Mouse (Mus musculus) liver, adult 2 months (tissue): ENCODE data around the gene Arhgap17. TPM values are rescaled to one million over a fixed set of nuclear protein-coding genes. Genes with fewer than 3 reads are reported as not detected.

Experiments used
- DNase-seq: peaks from one replicate; pipeline ENCODE4 v3.0.0-alpha.2; 2011; ENCODE audit warnings: low read depth, low spot score; ENCODE audit errors: extremely low read depth
- H3K27ac ChIP-seq: fragments of 200-500 bp; replicated peaks from 2 replicates; pipeline ENCODE4 v1.5.1; 2012; ENCODE audit warnings: low read depth, mild to moderate bottlenecking, control low read depth, inconsistent platforms, low read length; ENCODE audit not compliant: insufficient read depth
- H3K27me3 ChIP-seq: fragments of 200-500 bp; 2 replicates; pipeline ENCODE4 v1.6.1; 2012; ENCODE audit warnings: mild to moderate bottlenecking, moderate library complexity, low read length, inconsistent platforms; ENCODE audit not compliant: control insufficient read depth, insufficient read depth
- H3K36me3 ChIP-seq: fragments of 200-500 bp; 2 replicates; pipeline ENCODE4 v1.6.1; 2012; ENCODE audit warnings: low read length, inconsistent platforms; ENCODE audit not compliant: control insufficient read depth, insufficient read depth
- H3K4me1 ChIP-seq: fragments of 200-500 bp; 2 replicates; pipeline ENCODE4 v1.6.1; 2011; ENCODE audit warnings: low read length; ENCODE audit not compliant: control insufficient read depth, insufficient read depth
- H3K4me3 ChIP-seq: fragments of 200-500 bp; 2 replicates; pipeline ENCODE4 v1.5.1; 2011; ENCODE audit warnings: low read depth, mild to moderate bottlenecking, control low read depth, low read length, moderate library complexity; ENCODE audit not compliant: insufficient read depth
- H3K79me2 ChIP-seq: fragments of 200-500 bp; 2 replicates; pipeline ENCODE4 v1.6.1; 2012; ENCODE audit warnings: inconsistent platforms, mild to moderate bottlenecking, low read length, moderate library complexity; ENCODE audit not compliant: control insufficient read depth, insufficient read depth
- H3K9ac ChIP-seq: fragments of 200-500 bp; 2 replicates; pipeline ENCODE4 v1.6.1; 2012; ENCODE audit warnings: low read depth, mild to moderate bottlenecking, control low read depth, inconsistent platforms, low read length
- CTCF ChIP-seq: fragments of 200-500 bp; IDR thresholded peaks from 2 replicates; pipeline ENCODE4 v1.5.1; 2011; ENCODE audit warnings: low read depth, low read length, control low read depth
- POLR2A ChIP-seq: fragments of 200-500 bp; IDR thresholded peaks from 2 replicates; pipeline ENCODE4 v1.6.1; 2011; ENCODE audit warnings: low read length, control low read depth; ENCODE audit not compliant: insufficient read depth; ENCODE audit errors: extremely low read depth
- WGBS: fragments of 180-500 bp; shearing (Covaris S2); methylation state at CpG from one replicate; pipeline ENCODE4 v1.1.7; 2018; 5-methylcytosine and 5-hydroxymethylcytosine counted together
- polyA plus RNA-seq: library from polyadenylated mRNA; depleted of rRNA; stranded (reverse); fragments of >200 nt; gene quantifications from 2 replicates; pipeline ENCODE4 v1.2.3, GENCODE M21; 2012
- total RNA-seq: library from RNA; depleted of rRNA; stranded (reverse); fragments of >200 nt; gene quantifications from 2 replicates; pipeline ENCODE4 v1.2.3, GENCODE M21; 2014

Gene Arhgap17
- total and polyA plus RNA-seq, 2 experiments: 4.9 to 8.6 TPM

GRCm38 (mm10) chr7:123377443-123378400, 8.0 kb upstream of the Arhgap17 start:
- peak; percentile 95 for DNase-seq
- peaks cover 10% of the 10 kb centered on the region for H3K4me1 ChIP-seq
- peak overlapping the region; percentile 74 for H3K4me3 ChIP-seq
- H3K27me3 ChIP-seq: no peaks in the 10 kb centered on the region
- 5% methylated on average over 41 of the region's 41 CpGs for WGBS
- H3K36me3 ChIP-seq: no peaks in the 10 kb centered on the region
- H3K27ac ChIP-seq: no peak overlapping the region
- peaks cover 31% of the 10 kb centered on the region for H3K79me2 ChIP-seq
- H3K9ac ChIP-seq: peak overlapping the region; percentile 70
- TF ChIP-seq CTCF: 0 out of 2 replicates have a peak, but pooled peaks have one; percentile 1
- TF ChIP-seq POLR2A: no peak

- peak; percentile 21 for DNase-seq
- H3K79me2 ChIP-seq: peaks cover 15% of the 10 kb centered on the region; the same call in 1 of the 2 replicates
- WGBS: 64% methylated on average over 3 of the region's 3 CpGs
- H3K27ac ChIP-seq: no peak overlapping the region
- H3K36me3 ChIP-seq: no peaks in the 10 kb centered on the region
- H3K4me3 ChIP-seq: no peak overlapping the region
- no peaks in the 10 kb centered on the region for H3K27me3 ChIP-seq
- no peak for TF ChIP-seq CTCF
- no peak for TF ChIP-seq POLR2A
- no peak overlapping the region for H3K9ac ChIP-seq
- peaks cover 14% of the 10 kb centered on the region; the same call in 1 of the 2 replicates for H3K4me1 ChIP-seq
Observed at GRCm38 (mm10) chr7:123371501-123371900, 1.8 kb upstream of the Arhgap17 start.

- Histone ChIP-seq H3K9ac (peak overlapping the region; percentile 87), H3K36me3 (no peaks in the 10 kb centered on the region), H3K27me3 (no peaks in the 10 kb centered on the region), H3K4me3 (peak overlapping the region; percentile 80), H3K27ac (no peak overlapping the region; the same call in 1 of the 2 replicates), H3K4me1 (peaks cover 18% of the 10 kb centered on the region; the same call in 1 of the 2 replicates), H3K79me2 (peaks cover 17% of the 10 kb centered on the region; the same call in 1 of the 2 replicates)
- DNase-seq: no peak
- WGBS: 70% methylated on average over 9 of the region's 9 CpGs
- TF ChIP-seq POLR2A (no peak), CTCF (no peak)
Observed at GRCm38 (mm10) chr7:123370700-123371099, 985 bp upstream of the Arhgap17 start.

- Histone ChIP-seq H3K27me3 (no peaks in the 10 kb centered on the region), H3K4me1 (peaks cover 20% of the 10 kb centered on the region), H3K36me3 (no peaks in the 10 kb centered on the region), H3K9ac (peak overlapping the region; percentile 85), H3K27ac (peak overlapping the region; percentile 4), H3K79me2 (peaks cover 32% of the 10 kb centered on the region), H3K4me3 (peak overlapping the region; percentile 80)
- DNase-seq: peak; percentile 33
- no peak for TF ChIP-seq CTCF
- no peak for TF ChIP-seq POLR2A
- WGBS: 3% methylated on average over 47 of the region's 51 CpGs
Observed at GRCm38 (mm10) chr7:123368778-123369746, 653 bp downstream of the Arhgap17 start.

- H3K36me3 ChIP-seq: no peaks in the 10 kb centered on the region
- no peak for TF ChIP-seq CTCF
- no peak for TF ChIP-seq POLR2A
- H3K27ac ChIP-seq: no peak overlapping the region
- no peaks in the 10 kb centered on the region for H3K27me3 ChIP-seq
- no peak overlapping the region for H3K4me3 ChIP-seq
- H3K9ac ChIP-seq: no peak overlapping the region
- WGBS: 44% methylated on average over 2 of the region's 2 CpGs
- H3K4me1 ChIP-seq: peaks cover 20% of the 10 kb centered on the region
- H3K79me2 ChIP-seq: peaks cover 33% of the 10 kb centered on the region
- DNase-seq: no peak
Observed at GRCm38 (mm10) chr7:123368187-123368586, 1.5 kb downstream of the Arhgap17 start.
